Mouse (Mus musculus): ENCODE measurements around the gene Ggt5. TPM values are rescaled to one million over a fixed set of nuclear protein-coding genes. Genes with fewer than 3 reads are reported as not detected.
A peak's percentile ranks its signal among the peaks of the same experiment; 100 is the strongest.

Ggt5 gene
- polyA plus RNA-seq, 1 experiment from 2014 or later = 0.56 TPM

GRCm38 (mm10) chr10:75649001-75649400 is 59.9 kb downstream of the Ggt5 start:
- Histone ChIP-seq H3K4me1 (peaks cover 10% of the 10 kb centered on the region), H3K27ac (replicated peaks) (no peak overlapping the region), H3K36me3 (peaks cover 92% of the 10 kb centered on the region), H3K4me3 (no peak overlapping the region), H3K27me3 (ENCODE audit: low read depth, poor library complexity, severe bottlenecking) (no peaks in the 10 kb centered on the region), H3K9me3 (replicated peaks) (no peaks in the 10 kb centered on the region)
- 90% methylated on average over 7 of the region's 7 CpGs for WGBS
- no peak for DNase-seq (ENCODE audit: low spot score)

DNA sequence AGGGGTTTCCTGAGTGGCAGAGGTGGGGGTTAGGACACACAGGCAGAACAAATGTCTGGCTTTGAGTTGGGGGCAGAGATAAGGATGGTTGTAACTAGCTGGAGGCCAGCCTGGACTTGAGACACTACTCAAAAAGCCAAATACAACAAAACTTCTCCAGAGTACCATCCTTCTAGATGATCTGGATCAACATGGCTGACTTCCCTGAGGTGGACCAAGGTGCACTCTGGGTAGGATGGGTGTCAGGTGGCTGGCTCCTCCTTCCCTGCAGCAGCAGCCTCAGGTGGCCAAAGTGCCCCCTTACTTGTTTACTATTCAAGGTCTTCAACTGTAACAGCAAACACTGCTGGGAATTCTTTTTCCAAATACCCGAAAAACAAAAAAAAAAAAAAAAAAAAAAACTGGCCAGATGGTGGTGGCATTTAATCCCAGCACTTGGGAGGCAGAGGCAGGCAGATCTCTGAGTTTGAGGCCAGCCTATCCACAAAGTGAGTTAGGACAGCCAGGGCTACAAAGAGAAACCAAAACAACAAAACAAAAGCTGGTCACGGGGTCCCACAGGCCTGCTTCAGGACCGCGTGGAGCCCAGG is 60.4 kb downstream of the Ggt5 start:
- H3K4me1 ChIP-seq = peaks cover 5% of the 10 kb centered on the region
- no peak overlapping the region for H3K4me3 ChIP-seq
- no peaks in the 10 kb centered on the region for H3K9me3 ChIP-seq (replicated peaks)
- H3K36me3 ChIP-seq = peaks cover 97% of the 10 kb centered on the region
- WGBS = 94% methylated on average over 4 of the region's 4 CpGs
- H3K27me3 ChIP-seq (ENCODE audit: low read depth, poor library complexity, severe bottlenecking) = no peaks in the 10 kb centered on the region
- no peak overlapping the region for H3K27ac ChIP-seq (replicated peaks)
- DNase-seq (ENCODE audit: low spot score) = no peak

GRCm38 (mm10) chr10:75650306-75650902 is 61.3 kb downstream of the Ggt5 start:
- Histone ChIP-seq H3K27me3 (ENCODE audit: low read depth, poor library complexity, severe bottlenecking) (no peaks in the 10 kb centered on the region), H3K27ac (replicated peaks) (no peak overlapping the region), H3K9me3 (replicated peaks) (no peaks in the 10 kb centered on the region), H3K4me3 (no peak overlapping the region), H3K36me3 (peaks cover 100% of the 10 kb centered on the region), H3K4me1 (no peaks in the 10 kb centered on the region)
- DNase-seq (ENCODE audit: low spot score) = no peak
- 90% methylated on average over 6 of the region's 6 CpGs for WGBS

DNA sequence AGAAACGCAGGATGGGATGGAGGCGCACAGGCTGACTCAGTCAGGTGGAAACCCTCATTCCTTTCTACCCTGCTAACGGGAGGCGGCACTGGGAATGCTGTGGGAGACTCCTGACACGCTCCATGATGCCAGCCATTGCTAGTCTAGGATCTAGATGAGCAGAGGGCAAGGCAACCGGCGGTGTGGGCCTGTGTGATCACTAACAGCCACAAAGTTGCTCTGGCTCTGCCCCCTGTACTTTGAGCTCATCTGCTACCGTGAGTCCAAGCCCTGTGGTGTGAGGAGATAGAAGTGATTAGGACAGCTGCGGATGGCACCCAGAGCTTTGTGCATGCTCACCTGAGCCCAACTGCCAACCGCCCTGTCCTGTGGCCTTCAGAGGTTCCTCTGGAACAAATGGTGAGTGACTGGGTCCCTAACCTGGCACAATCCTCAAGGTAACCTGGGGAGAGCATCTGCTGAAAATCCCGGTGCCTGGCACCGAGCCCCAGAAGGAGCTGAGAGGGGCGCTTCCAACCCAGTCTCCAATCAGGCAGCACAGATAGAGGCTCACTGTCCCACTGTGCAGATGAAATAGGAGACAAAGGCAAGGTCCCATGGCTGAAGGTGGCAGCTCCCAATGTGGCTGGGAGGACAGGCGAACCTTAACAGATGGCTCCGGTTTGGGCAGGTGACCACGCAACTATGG is 62.4 kb downstream of the Ggt5 start:
- H3K36me3 ChIP-seq = peaks cover 100% of the 10 kb centered on the region
- H3K27me3 ChIP-seq (ENCODE audit: low read depth, poor library complexity, severe bottlenecking) = no peaks in the 10 kb centered on the region
- H3K9me3 ChIP-seq (replicated peaks) = no peaks in the 10 kb centered on the region
- H3K4me1 ChIP-seq = no peaks in the 10 kb centered on the region
- WGBS = 94% methylated on average over 16 of the region's 16 CpGs
- H3K4me3 ChIP-seq = no peak overlapping the region
- DNase-seq (ENCODE audit: low spot score) = no peak
- no peak overlapping the region for H3K27ac ChIP-seq (replicated peaks)

- no peak for DNase-seq (ENCODE audit: low spot score)
- Histone ChIP-seq H3K27ac (replicated peaks) (no peak overlapping the region), H3K9me3 (replicated peaks) (no peaks in the 10 kb centered on the region), H3K36me3 (peaks cover 99% of the 10 kb centered on the region), H3K4me1 (no peaks in the 10 kb centered on the region), H3K4me3 (no peak overlapping the region), H3K27me3 (ENCODE audit: low read depth, poor library complexity, severe bottlenecking) (no peaks in the 10 kb centered on the region)
- WGBS = 97% methylated on average over 4 of the region's 4 CpGs
These were observed 64.9 kb downstream of the Ggt5 start for GRCm38 (mm10) chr10:75654053-75654452.

- DNase-seq (ENCODE audit: low spot score) = no peak
- H3K4me1 ChIP-seq = no peaks in the 10 kb centered on the region
- H3K9me3 ChIP-seq (replicated peaks) = no peaks in the 10 kb centered on the region
- 93% methylated on average over 5 of the region's 5 CpGs for WGBS
- H3K27me3 ChIP-seq (ENCODE audit: low read depth, poor library complexity, severe bottlenecking) = no peaks in the 10 kb centered on the region
- no peak overlapping the region for H3K27ac ChIP-seq (replicated peaks)
- no peak overlapping the region for H3K4me3 ChIP-seq
- H3K36me3 ChIP-seq = peaks cover 91% of the 10 kb centered on the region
These were observed 68.0 kb downstream of the Ggt5 start for GRCm38 (mm10) chr10:75657165-75657564.

GRCm38 (mm10) chr10:75657772-75658171 is 68.6 kb downstream of the Ggt5 start:
- Histone ChIP-seq H3K4me1 (no peaks in the 10 kb centered on the region), H3K27me3 (ENCODE audit: low read depth, poor library complexity, severe bottlenecking) (no peaks in the 10 kb centered on the region), H3K9me3 (replicated peaks) (no peaks in the 10 kb centered on the region), H3K4me3 (no peak overlapping the region), H3K36me3 (peaks cover 91% of the 10 kb centered on the region), H3K27ac (replicated peaks) (no peak overlapping the region)
- DNase-seq (ENCODE audit: low spot score) = no peak
- WGBS = 95% methylated on average over 7 of the region's 7 CpGs

GRCm38 (mm10) chr10:75661381-75661780 is 72.2 kb downstream of the Ggt5 start:
- 87% methylated on average over 6 of the region's 6 CpGs for WGBS
- no peak overlapping the region for H3K27ac ChIP-seq (replicated peaks)
- no peak for DNase-seq (ENCODE audit: low spot score)

GRCm38 (mm10) chr10:75661876-75662275 is 72.7 kb downstream of the Ggt5 start:
- H3K27me3 ChIP-seq (ENCODE audit: low read depth, poor library complexity, severe bottlenecking) = peaks cover 10% of the 10 kb centered on the region
- WGBS = 92% methylated on average over 3 of the region's 3 CpGs
- no peaks in the 10 kb centered on the region for H3K9me3 ChIP-seq (replicated peaks)
- peaks cover 9% of the 10 kb centered on the region for H3K4me1 ChIP-seq
- H3K36me3 ChIP-seq = peaks cover 60% of the 10 kb centered on the region
- no peak overlapping the region for H3K27ac ChIP-seq (replicated peaks)
- no peak for DNase-seq (ENCODE audit: low spot score)
- no peak overlapping the region for H3K4me3 ChIP-seq

More at GRCm38 (mm10) chr10:75661381-75661780, 72.2 kb downstream of the Ggt5 start:
- Histone ChIP-seq H3K4me3 (no peak overlapping the region), H3K9me3 (replicated peaks) (no peaks in the 10 kb centered on the region), H3K4me1 (0 out of 2 replicates have a peak, but pooled peaks cover 4% of the 10 kb centered on the region), H3K36me3 (peaks cover 65% of the 10 kb centered on the region), H3K27me3 (ENCODE audit: low read depth, poor library complexity, severe bottlenecking) (peaks cover 5% of the 10 kb centered on the region; the same call in 1 of the 2 replicates)

GRCm38 (mm10) chr10:75662575-75662974 is 73.4 kb downstream of the Ggt5 start:
- H3K4me3 ChIP-seq = no peak overlapping the region
- peaks cover 12% of the 10 kb centered on the region for H3K27me3 ChIP-seq (ENCODE audit: low read depth, poor library complexity, severe bottlenecking)
- H3K27ac ChIP-seq (replicated peaks) = no peak overlapping the region
- peaks cover 16% of the 10 kb centered on the region for H3K4me1 ChIP-seq
- WGBS = 92% methylated on average over 4 of the region's 4 CpGs
- no peak for DNase-seq (ENCODE audit: low spot score)
- H3K36me3 ChIP-seq = peaks cover 53% of the 10 kb centered on the region
- H3K9me3 ChIP-seq (replicated peaks) = no peaks in the 10 kb centered on the region

DNA sequence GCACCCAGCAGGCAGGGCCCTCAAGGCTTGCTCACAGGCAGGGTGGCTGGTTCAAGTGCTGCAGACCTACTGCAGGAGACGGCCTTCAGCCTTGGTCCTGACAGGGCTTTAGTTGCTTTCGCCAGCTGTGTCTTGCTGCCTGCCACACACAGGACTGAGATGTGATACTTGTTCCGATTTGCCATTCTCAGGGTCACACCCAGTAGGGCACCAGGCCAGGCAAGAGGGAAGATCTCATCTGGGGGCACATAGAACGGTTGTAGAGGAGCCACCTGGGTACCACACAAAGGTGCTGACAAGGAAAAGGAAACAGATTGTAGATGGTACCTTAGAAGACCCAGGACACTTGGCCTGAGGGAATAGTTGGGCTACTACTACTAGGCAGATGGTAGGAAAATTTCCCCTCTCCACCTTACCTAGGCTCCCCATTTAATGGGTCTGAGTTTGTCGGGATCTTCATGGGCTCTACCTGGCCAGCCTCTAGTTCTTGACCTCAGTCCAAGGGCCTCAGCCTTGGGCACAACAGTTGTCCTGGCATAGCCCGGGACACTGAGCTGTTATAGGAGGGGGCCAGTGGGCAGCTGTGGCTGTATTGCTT is 75.6 kb downstream of the Ggt5 start:
- 96% methylated on average over 6 of the region's 6 CpGs for WGBS
- DNase-seq (ENCODE audit: low spot score) = no peak
- Histone ChIP-seq H3K27me3 (ENCODE audit: low read depth, poor library complexity, severe bottlenecking) (peaks cover 34% of the 10 kb centered on the region), H3K27ac (replicated peaks) (no peak overlapping the region), H3K36me3 (peaks cover 42% of the 10 kb centered on the region), H3K4me1 (peaks cover 26% of the 10 kb centered on the region), H3K4me3 (no peak overlapping the region), H3K9me3 (replicated peaks) (no peaks in the 10 kb centered on the region)

DNA sequence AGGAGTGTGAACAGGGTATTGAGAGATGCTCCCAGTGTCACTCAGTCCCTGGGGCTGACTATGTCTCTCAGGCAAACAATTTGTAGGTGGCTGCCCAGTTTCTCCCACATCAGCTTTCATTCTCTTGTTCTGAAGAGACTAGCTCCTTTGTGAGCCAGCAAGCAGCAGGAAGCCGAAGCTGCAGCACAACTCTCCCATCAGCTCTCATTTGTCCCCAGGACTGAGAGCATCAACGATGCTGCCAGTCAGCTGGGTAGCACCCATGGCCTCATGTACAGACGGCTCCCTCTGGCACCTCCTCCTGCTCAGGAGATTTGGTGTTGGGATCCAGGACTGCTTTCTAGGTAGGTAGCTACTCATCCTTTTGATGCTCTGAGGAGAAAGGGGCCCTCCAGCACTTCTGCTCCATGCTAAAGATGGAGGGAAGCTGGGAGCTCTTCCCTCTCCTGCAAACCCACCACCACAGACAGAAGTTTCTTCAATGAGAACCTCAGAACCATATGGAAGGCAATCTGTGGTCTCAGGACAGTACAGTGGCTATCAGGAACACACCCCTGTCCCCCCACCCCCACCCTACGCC is 77.4 kb downstream of the Ggt5 start:
- WGBS = 35% methylated on average over 4 of the region's 4 CpGs
- DNase-seq (ENCODE audit: low spot score) = no peak
- Histone ChIP-seq H3K36me3 (peaks cover 48% of the 10 kb centered on the region), H3K27ac (replicated peaks) (0 out of 2 replicates have a peak overlapping the region, but pooled peaks have one; percentile 3), H3K9me3 (replicated peaks) (no peaks in the 10 kb centered on the region), H3K4me1 (peaks cover 26% of the 10 kb centered on the region), H3K4me3 (peak overlapping the region; percentile 64), H3K27me3 (ENCODE audit: low read depth, poor library complexity, severe bottlenecking) (peaks cover 40% of the 10 kb centered on the region)
